Mouse (Mus musculus) kidney, postnatal 36 days (tissue): ENCODE measurements around the gene Ube2f.
A peak's percentile ranks its signal among the peaks of the same experiment; 100 is the strongest.

Experiments
- DNase-seq, 2 experiments: peaks; one replicate each; pipeline ENCODE4 v3.0.0; 2021 to 2022; ENCODE audit warnings: mixed read lengths in 2 of 2

The Ube2f gene

GRCm38 (mm10) chr1:91239112-91239511, 11.0 kb upstream of the Ube2f start:
- peak in 1 of 2 experiments; percentile 78 for DNase-seq

- DNase-seq = no peak
Observed at GRCm38 (mm10) chr1:91239800-91240199, 10.3 kb upstream of the Ube2f start.

DNA sequence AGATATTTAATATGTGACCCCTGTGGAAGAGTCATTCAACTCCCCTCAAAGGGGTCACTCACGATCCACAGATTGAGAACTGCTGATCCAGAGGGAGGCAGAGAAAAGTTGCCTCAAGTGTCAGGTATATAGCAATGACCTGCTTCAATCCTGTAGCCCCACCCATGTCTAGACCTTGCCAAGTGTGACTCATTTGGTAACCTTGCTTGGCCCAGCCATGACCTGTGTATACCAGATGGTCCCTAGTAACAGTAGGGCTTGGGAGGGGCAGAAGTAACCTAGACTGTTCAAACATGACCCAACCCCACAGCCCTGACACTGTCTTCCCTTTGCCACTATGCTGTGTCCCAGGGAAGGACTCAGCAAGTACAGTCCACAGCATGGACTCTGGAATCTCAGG, 9.4 kb upstream of the Ube2f start:
- DNase-seq = peak in 1 of 2 experiments; percentile 6

- no peak for DNase-seq
Observed at GRCm38 (mm10) chr1:91241249-91241648, 8.9 kb upstream of the Ube2f start.

GRCm38 (mm10) chr1:91248242-91248641, 1.9 kb upstream of the Ube2f start:
- DNase-seq = no peak

- no peak for DNase-seq
Observed at GRCm38 (mm10) chr1:91248970-91249369, 1.1 kb upstream of the Ube2f start.

DNA sequence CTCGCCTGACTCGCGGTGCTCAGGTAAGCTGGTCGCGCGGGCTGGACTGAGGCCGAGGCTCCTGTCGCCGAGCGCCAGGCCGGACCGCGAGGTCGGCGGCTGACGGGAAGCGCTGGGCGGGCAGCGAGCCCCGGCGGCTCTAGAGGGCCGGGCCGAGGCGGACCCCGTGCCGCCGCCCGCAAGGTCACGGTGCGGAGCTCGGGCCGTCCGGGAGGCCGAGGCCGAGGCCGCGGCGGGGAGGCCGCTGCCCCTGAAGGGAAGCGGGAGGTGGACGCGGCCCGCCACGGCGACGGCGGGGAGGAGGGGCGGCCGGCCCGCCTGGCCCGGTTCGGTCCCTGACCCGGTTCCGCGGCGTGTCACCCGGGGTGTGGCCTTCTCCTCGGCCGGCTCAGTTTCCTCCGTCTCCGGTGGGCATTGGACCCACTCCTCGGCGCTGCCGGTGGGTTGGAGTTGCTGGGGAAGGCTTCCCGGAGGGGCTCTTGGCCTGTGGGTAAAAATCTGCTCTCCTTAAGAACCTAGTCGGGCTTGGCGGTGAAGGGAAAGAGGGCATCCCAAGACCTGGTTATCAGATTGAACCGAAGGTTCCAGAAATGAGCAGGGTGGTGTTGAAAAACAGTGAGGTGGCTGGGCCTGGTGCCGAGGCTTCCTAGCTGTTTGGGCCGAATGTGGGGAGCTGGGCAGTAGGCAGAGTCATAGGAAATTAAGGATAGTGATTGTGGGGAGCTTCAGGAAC, 477 bp downstream of the Ube2f start:
- peak in 1 of 2 experiments; percentile 18 for DNase-seq

- peak in 1 of 2 experiments; percentile 16 for DNase-seq
Observed at GRCm38 (mm10) chr1:91251148-91251650, 1.1 kb downstream of the Ube2f start.

DNA sequence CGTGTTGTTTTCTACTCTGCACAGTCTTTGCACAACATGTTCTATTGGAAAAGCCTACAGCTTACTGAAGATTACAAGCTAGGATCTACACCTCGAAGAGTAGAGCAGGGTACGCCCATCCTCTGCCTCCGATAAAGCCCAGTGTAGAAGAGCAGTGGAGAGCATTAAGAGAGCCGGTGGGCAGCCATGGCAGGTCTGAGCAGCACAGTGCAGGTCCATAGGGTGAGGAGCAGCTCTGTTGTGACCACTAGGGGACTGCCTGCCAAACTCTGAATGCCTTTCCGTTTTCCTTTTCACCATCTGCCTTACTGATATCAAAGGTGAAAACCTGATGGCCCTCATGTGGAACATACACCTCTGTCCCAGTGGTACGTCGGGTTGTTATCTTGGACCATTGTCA, 1.8 kb downstream of the Ube2f start:
- DNase-seq = peak; percentile 20 to 42

DNA sequence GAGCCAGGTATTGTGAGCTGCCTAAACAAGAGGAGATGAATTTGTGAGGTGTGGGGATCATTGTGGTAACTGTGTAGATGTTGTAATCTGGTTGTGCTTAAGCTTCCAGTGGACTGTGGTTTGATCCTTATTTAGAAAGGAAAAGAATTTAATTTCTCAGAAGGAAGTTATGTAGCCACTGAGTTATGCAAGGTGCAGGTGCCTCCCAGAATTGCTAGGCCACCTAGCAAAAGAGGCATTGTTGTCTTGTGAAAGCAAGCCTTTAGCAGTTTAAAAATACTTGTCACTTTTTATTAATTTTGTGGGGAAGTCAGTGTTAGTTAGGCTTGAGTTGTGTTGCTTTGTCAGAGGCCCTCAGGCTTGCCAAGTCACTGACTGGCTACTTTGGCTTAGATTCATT, 7.8 kb downstream of the Ube2f start:
- no peak for DNase-seq

DNA sequence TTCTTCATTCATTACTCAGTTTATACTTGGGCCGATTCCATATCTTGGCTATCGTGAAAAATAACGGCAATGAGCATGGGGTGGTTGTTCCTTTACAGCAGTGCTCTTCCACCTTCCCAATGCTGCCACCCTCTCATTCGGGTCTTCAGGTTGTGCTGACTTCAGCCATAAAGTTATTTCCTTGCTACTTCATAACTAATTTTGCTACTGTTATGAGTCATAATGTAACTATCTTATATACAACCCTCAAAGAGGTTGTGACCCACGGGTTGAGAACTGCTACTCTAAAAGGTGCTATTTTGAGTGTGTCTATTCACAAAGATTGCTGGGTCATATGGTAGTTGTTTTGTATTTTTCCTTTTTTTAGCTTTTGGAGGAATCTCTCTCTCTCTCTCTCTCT, 9.7 kb downstream of the Ube2f start:
- no peak for DNase-seq

- no peak for DNase-seq
Observed at GRCm38 (mm10) chr1:91262508-91262907, 12.4 kb downstream of the Ube2f start.

- DNase-seq = no peak
Observed at GRCm38 (mm10) chr1:91272260-91272659, 22.2 kb downstream of the Ube2f start.

DNA sequence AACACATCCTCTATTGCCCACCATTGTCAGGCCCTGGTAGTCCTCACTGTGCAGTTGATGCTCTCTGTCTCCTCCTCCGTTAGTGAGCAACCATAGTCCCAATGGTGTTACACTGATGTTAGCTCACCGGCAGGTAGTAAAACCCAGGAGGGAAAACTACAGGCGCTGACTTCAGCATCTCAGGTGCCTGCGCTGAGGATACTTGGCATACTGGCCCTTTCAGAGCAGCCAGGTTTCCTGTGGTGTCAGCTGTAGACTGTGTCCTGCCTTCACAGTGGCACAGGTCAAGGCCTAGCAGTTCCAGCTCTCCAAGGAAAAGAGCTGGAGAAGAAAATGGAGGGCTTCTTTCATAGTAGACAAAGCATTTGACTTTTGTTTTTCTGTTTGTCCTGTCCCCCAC, 26.5 kb downstream of the Ube2f start:
- no peak for DNase-seq

DNA sequence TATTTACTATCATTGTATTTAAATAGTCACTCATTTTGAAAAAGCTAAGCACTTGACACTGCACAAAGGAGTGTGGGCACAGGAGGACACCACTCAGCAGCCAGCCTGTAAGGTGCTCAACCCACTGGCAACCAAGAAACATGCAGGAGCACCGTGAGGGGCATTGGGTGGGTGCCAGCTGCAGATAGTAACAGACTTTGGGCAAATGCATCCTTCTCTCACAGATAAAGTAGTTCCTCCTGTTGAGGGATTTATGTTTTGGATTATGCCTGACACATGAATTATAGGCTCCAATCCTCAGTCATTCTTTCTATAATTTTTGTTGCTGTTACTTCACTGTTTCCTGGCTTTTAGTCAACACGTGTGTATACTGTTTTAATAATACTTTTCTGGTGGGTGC, 27.4 kb downstream of the Ube2f start:
- DNase-seq = no peak

DNA sequence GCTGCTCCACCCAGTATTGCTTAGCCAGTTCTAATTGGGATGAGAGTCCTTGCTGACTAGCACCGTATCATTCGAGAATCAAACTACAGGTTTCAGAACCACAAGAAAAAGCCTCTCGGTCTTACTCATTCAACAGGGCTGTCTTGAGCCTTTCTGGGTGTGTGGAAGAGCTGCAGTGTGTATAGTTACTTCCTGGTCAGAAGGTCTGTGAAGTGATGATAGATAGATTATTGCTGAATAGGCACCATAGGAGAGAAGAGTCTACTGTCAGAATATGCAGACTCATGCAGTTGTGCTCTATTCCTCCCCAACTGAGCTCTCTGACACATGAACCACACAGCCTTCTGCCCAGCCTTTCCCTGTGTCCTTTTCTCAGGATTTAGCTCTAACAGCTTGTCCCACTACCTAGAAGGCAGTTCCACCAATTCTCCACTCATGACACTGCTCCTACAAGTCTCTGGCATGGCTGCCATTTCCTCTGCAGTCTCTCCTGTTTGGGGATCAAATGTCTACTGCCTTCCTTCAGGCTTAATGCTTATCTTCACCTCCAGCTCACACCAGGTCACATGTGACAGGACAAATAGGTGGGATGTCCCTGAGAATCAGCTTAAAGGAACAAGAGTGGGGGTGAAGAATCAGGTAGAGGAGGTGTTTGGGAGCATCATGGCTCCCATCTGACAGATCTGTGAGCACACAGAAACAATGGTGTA, 28.5 kb downstream of the Ube2f start:
- no peak for DNase-seq

DNA sequence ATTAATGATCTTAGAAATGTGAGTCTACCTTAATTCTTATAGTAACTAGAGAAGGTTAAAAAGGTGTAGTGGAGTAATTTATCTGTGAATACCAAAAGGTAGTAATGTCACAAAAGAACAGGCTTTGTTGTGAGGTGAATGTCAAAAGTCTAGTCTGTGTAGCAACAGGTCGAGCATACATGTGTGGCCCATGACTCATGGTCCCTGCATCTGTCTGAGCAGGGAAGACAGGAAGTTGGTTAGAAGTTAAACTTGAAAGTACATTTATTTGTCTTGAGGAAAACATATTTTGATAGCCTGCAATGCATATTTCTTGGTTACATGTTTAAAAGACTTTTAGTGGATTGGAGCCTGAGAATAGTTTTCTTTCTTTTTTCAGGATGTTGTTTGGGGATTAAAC, 29.0 kb downstream of the Ube2f start:
- DNase-seq = no peak

DNA sequence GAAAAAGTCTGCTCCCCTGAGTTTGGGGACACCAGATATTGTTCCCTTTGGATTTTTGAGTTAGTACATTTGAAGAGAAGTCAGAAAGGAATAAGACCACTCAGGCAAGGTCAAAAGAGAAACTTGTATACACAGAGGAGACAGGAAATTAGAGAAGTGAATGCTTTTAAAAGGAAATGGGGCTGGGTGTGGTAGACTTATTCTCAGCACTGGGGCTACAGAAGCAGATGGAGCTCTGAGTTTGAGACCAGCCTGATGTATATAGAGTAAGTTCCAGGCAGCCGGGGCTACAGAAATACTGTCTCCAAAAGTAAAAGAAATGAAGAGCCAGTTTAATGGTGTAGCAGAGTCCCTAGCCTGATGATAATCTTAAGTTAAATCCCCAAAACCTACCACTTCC, 32.5 kb downstream of the Ube2f start:
- no peak for DNase-seq

- no peak for DNase-seq
Observed at GRCm38 (mm10) chr1:91289375-91289774, 39.3 kb downstream of the Ube2f start.

GRCm38 (mm10) chr1:91292101-91292825, 42.2 kb downstream of the Ube2f start:
- DNase-seq = peak; percentile 39 to 49

GRCm38 (mm10) chr1:91295544-91295943, 45.4 kb downstream of the Ube2f start:
- no peak for DNase-seq

GRCm38 (mm10) chr1:91297799-91298744, 48.0 kb downstream of the Ube2f start, which contains the start of gene Scly:
Gene Scly, plus strand, starts transcription at chr1:91298338.
- DNase-seq = peak; percentile 97 to 98
